17 mouse cellular contexts compared by ENCODE assay signal in the genomic region with DNA sequence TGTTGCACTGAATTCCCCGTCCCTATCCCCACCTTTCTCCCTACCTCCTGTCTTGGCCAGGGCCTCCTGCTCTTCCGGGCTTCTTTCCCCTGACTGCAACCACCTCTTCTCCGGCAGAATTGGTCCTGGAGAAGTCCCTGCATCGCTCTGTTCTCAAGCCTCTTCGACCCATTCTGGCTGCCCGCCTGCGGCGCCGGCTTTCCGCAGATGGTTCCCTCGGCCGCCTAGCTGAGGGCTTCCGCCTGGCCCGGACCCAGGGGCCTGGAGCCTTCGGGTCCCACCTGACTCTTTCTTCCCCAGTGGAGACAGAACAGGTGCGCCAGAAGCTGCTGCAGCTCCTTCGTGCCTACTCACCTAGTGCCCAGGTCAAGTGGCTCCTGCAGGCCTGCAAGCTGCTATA. TPM values are rescaled to one million over a fixed set of nuclear protein-coding genes. Genes with fewer than 3 reads are reported as not detected.
DNase-seq lines count a peak whose midpoint lies in the region; ATAC-seq lines count a peak whose summit lies in the region.
"Had no signal": no experiment of that assay in that cellular context is flagged by ENCODE, and none has a peak within 500 bp of the region (broad histone marks: within the 10 kb centered on the region; RNA-seq: fewer than 3 reads in every experiment).

No protein-coding gene starts in this region.

- WGBS in heart, embryonic 12.5 days: 63% methylated on average over 17 of the region's 17 CpGs
- WGBS in neural tube, embryonic 15.5 days: 62% methylated on average over 17 of the region's 17 CpGs

- peaks cover 23% of the 10 kb centered on the region for H3K36me3 ChIP-seq in heart, embryonic 12.5 days
- H3K36me3 ChIP-seq in neural tube, embryonic 15.5 days: peaks cover 12% of the 10 kb centered on the region; the same call in 1 of the 2 replicates

- no peak overlapping the region for H3K27ac ChIP-seq in heart, embryonic 12.5 days (ENCODE audit: poor library complexity, severe bottlenecking)
- H3K27ac ChIP-seq in neural tube, embryonic 15.5 days (replicated peaks): no peak overlapping the region
- H3K27ac ChIP-seq: hindbrain, postnatal 0 days; liver, embryonic 13.5 days; midbrain, embryonic 12.5 days; stomach, embryonic 15.5 days had no signal

- H3K4me3 ChIP-seq in heart, embryonic 12.5 days: no peak overlapping the region
- no peak overlapping the region for H3K4me3 ChIP-seq in neural tube, embryonic 15.5 days (replicated peaks)
- H3K4me3 ChIP-seq: liver, embryonic 13.5 days; midbrain, embryonic 12.5 days; stomach, embryonic 15.5 days had no signal

- peaks cover 38% of the 10 kb centered on the region for H3K4me1 ChIP-seq in heart, embryonic 12.5 days (replicated peaks)
- H3K4me1 ChIP-seq in neural tube, embryonic 15.5 days: peaks cover 19% of the 10 kb centered on the region

- no peak for DNase-seq in heart, adult 18-20 months
- DNase-seq in neural tube, embryonic 10.5 days (ENCODE audit: extremely low spot score, low spot score): peak; percentile 14
- peak; percentile 75 to 82 for DNase-seq in cerebellum, postnatal 25 days
- no peak for DNase-seq in gastrocnemius, adult 8-10 months (ENCODE audit: low spot score in 2 of 2)
- DNase-seq in right cerebral cortex, postnatal 36 days (ENCODE audit: low spot score in 2 of 2): no peak
- DNase-seq: adrenal gland, postnatal 25 days; B cell, adult 2 months; forebrain, postnatal 0 days; kidney, adult 8-10 months; liver, embryonic 13.5 days; lung, postnatal 10 days; thymus, postnatal 4 days had no signal

- no peak overlapping the region for H3K9ac ChIP-seq in heart, embryonic 12.5 days
- no peak overlapping the region for H3K9ac ChIP-seq in neural tube, embryonic 15.5 days (replicated peaks)
- H3K9ac ChIP-seq: forebrain, postnatal 0 days; liver, embryonic 13.5 days; midbrain, embryonic 12.5 days; stomach, embryonic 15.5 days had no signal

- H3K27me3 ChIP-seq in heart, embryonic 12.5 days (replicated peaks): peaks cover 33% of the 10 kb centered on the region
- H3K27me3 ChIP-seq in neural tube, embryonic 15.5 days (replicated peaks): peaks cover 52% of the 10 kb centered on the region

- no peaks in the 10 kb centered on the region for H3K9me3 ChIP-seq in heart, embryonic 12.5 days (replicated peaks)
- no peaks in the 10 kb centered on the region for H3K9me3 ChIP-seq in neural tube, embryonic 15.5 days (replicated peaks)
- H3K9me3 ChIP-seq: liver, embryonic 13.5 days; midbrain, embryonic 12.5 days; stomach, embryonic 15.5 days had no signal

- H3K4me2 ChIP-seq in heart, embryonic 12.5 days: peak overlapping the region; percentile 67
- no peak overlapping the region for H3K4me2 ChIP-seq in neural tube, embryonic 15.5 days
- H3K4me2 ChIP-seq: liver, embryonic 13.5 days; midbrain, embryonic 12.5 days; stomach, embryonic 15.5 days had no signal

- ATAC-seq in heart, embryonic 12.5 days (ENCODE audit: insufficient number of reproducible peaks, low FRiP score): no peak
- ATAC-seq in neural tube, embryonic 15.5 days (ENCODE audit: low FRiP score): no peak
- ATAC-seq: forebrain, postnatal 0 days; hindbrain, postnatal 0 days had no signal

RNA-seq across cellular contexts. Expression of gene Rin1, which starts 2.6 kb away (rescaled TPM):
- polyA plus RNA-seq in heart, embryonic 12.5 days (2016; fragmentation: Nextera tagmentation; extraction: Ambion mirVana): 4.7 and 6.2 TPM in 2 replicates
- 1 to 10 TPM; 1.9 to 2.4 TPM for total RNA-seq in heart, adult 18-20 months (2021)
- 0.89 and 1.0 TPM in 2 replicates for polyA plus RNA-seq in neural tube, embryonic 15.5 days (2015; fragmentation: Nextera tagmentation; extraction: Ambion mirVana)
- total RNA-seq in gastrocnemius, adult 8-10 months (2022): 1 to 10 TPM in 1 of 4 experiments, under 1 TPM in 3; 0.47 to 1.0 (median 0.75) TPM

RNA-seq across cellular contexts. Expression of gene Brms1, which starts 11.7 kb away (rescaled TPM):
- polyA plus RNA-seq in heart, embryonic 12.5 days (2016; fragmentation: Nextera tagmentation; extraction: Ambion mirVana): 28.1 and 28.3 TPM in 2 replicates
- 10 to 100 TPM; 11.8 to 16.2 TPM for total RNA-seq in heart, adult 18-20 months (2021)
- polyA plus RNA-seq in neural tube, embryonic 15.5 days (2015; fragmentation: Nextera tagmentation; extraction: Ambion mirVana): 21.6 and 32.6 TPM in 2 replicates
- total RNA-seq in gastrocnemius, adult 8-10 months (2022): 10 to 100 TPM; 14.8 to 17.6 (median 16.4) TPM

RNA-seq across cellular contexts. Expression of gene AC124502.3, which starts 14.2 kb away (rescaled TPM):
- 1.6 and 2.0 TPM in 2 replicates for polyA plus RNA-seq in heart, embryonic 12.5 days (2016; fragmentation: Nextera tagmentation; extraction: Ambion mirVana)
- total RNA-seq in heart, adult 18-20 months (2021): 1 to 10 TPM in 1 of 2 experiments, under 1 TPM in 1; 0.93 to 2.7 TPM
- polyA plus RNA-seq in neural tube, embryonic 15.5 days (2015; fragmentation: Nextera tagmentation; extraction: Ambion mirVana): 4.1 and 4.2 TPM in 2 replicates
- total RNA-seq in gastrocnemius, adult 8-10 months (2022): 1 to 10 TPM in 3 of 4 experiments, under 1 TPM in 1; 0.61 to 1.7 (median 1.4) TPM

RNA-seq across cellular contexts. Expression of gene B4gat1, which starts 14.2 kb away (rescaled TPM):
- 48.2 and 49.1 TPM in 2 replicates for polyA plus RNA-seq in heart, embryonic 12.5 days (2016; fragmentation: Nextera tagmentation; extraction: Ambion mirVana)
- total RNA-seq in heart, adult 18-20 months (2021): 10 to 100 TPM; 46.0 TPM
- polyA plus RNA-seq in neural tube, embryonic 15.5 days (2015; fragmentation: Nextera tagmentation; extraction: Ambion mirVana): 103 and 113 TPM in 2 replicates
- 10 to 100 TPM; 16.0 to 23.1 (median 19.5) TPM for total RNA-seq in gastrocnemius, adult 8-10 months (2022)

RNA-seq across cellular contexts. Expression of gene Cd248, which starts 15.0 kb away (rescaled TPM):
- 21.4 and 23.0 TPM in 2 replicates for polyA plus RNA-seq in heart, embryonic 12.5 days (2016; fragmentation: Nextera tagmentation; extraction: Ambion mirVana)
- total RNA-seq in heart, adult 18-20 months (2021): 1 to 10 TPM; 6.9 to 7.4 TPM
- polyA plus RNA-seq in neural tube, embryonic 15.5 days (2015; fragmentation: Nextera tagmentation; extraction: Ambion mirVana): 19.9 and 27.4 TPM in 2 replicates
- total RNA-seq in gastrocnemius, adult 8-10 months (2022): 1 to 10 TPM; 5.2 to 8.9 (median 7.0) TPM

Comparison
In these comparisons a context has a peak if more than half of its experiments do, and no peak if none do; other contexts are left out.
1. DNase-seq: peak in neural tube, embryonic 10.5 days (single experiment) and cerebellum, postnatal 25 days (2 of 2); none in heart, adult 18-20 months (0 of 2), gastrocnemius, adult 8-10 months (0 of 2) and right cerebral cortex, postnatal 36 days (0 of 2).